Mouse (Mus musculus) midbrain, embryonic 10.5 days (tissue): ENCODE data around the gene Urgcp. TPM values are rescaled to one million over a fixed set of nuclear protein-coding genes. Genes with fewer than 3 reads are reported as not detected.

ENCODE experiments used
- DNase-seq: peaks from one replicate; pipeline ENCODE4 v3.0.0-alpha.2; 2017; ENCODE audit warnings: low spot score
- H3K27ac ChIP-seq: fragments of 300-500 bp; sonication (generic); replicated peaks from 2 replicates; pipeline ENCODE4 v1.5.1; 2016; ENCODE audit warnings: mild to moderate bottlenecking
- H3K27me3 ChIP-seq: fragments of 300-500 bp; sonication (generic); 2 replicates; pipeline ENCODE4 v1.6.1; 2016; ENCODE audit warnings: low read depth, mild to moderate bottlenecking; ENCODE audit not compliant: poor library complexity, severe bottlenecking
- H3K36me3 ChIP-seq: fragments of 300-500 bp; sonication (generic); 2 replicates; pipeline ENCODE4 v1.6.1; 2016; ENCODE audit warnings: mild to moderate bottlenecking, moderate library complexity
- H3K4me1 ChIP-seq: fragments of 300-500 bp; sonication (generic); 2 replicates; pipeline ENCODE4 v1.6.1; 2016
- H3K4me3 ChIP-seq: fragments of 300-500 bp; sonication (generic); 2 replicates; pipeline ENCODE4 v1.5.1; 2016; ENCODE audit warnings: mild to moderate bottlenecking, moderate library complexity
- H3K9me3 ChIP-seq: fragments of 300-500 bp; sonication (generic); replicated peaks from 2 replicates; pipeline ENCODE4 v1.6.1; 2016; ENCODE audit warnings: mild to moderate bottlenecking
- WGBS: fragments of 180-500 bp; shearing (Covaris S2); methylation state at CpG from one replicate; pipeline ENCODE4 v1.1.7; 2016; 5-methylcytosine and 5-hydroxymethylcytosine counted together
- polyA plus RNA-seq: library from polyadenylated mRNA; unstranded; fragments of >200 nt; fragmentation: Nextera tagmentation; extraction: Ambion mirVana; gene quantifications from 2 replicates; pipeline ENCODE4 v1.2.1, GENCODE M21; 2016

Gene Urgcp
- polyA plus RNA-seq, 1 experiment from 2014 or later: 18.3 TPM

DNA sequence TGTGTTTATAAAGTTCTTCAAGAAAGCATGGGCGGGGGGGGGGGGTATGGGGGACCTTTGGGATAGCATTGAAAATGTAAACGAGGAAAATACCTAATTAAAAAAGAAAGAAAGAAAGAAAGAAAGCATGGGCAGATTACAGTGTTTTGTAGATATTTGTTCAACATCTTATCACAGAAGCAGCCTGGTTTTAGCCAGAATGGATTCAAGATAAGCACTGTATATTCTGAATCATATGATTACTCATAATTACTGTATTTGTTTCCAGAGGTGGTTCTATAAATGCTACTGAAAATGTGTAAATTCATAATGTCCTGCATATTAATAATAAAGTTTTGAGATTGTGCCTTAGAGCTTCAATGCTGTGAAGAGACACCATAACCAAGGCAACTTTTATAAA, 60.9 kb downstream of the Urgcp start:
- DNase-seq: no peak
- Histone ChIP-seq H3K36me3 (peaks cover 26% of the 10 kb centered on the region), H3K4me1 (peaks cover 8% of the 10 kb centered on the region), H3K4me3 (no peak overlapping the region), H3K27ac (no peak overlapping the region), H3K27me3 (no peaks in the 10 kb centered on the region), H3K9me3 (no peaks in the 10 kb centered on the region)
- 72% methylated on average over 2 of the region's 2 CpGs for WGBS

DNA sequence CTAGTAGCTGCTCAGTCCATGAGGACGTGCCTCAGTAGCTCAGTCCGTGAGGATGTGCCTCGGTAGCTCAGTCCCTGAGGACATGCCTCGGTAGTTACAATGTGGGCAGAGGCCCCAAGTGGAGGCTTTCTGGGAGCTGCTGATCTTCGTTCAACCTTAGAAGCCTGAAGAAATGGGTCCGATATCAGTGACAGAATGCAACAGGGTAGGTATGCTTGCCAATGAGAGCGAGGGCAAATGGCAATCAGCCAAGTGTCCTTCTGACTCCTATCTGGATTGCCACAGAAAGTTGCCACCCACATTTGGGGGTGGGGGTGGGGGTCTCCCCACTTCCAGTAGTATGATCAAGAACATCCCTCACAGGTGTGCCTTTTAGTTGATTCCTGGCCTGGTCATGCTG, 61.4 kb downstream of the Urgcp start:
- WGBS: 93% methylated on average over 7 of the region's 7 CpGs
- H3K9me3 ChIP-seq: no peaks in the 10 kb centered on the region
- H3K4me1 ChIP-seq: peaks cover 3% of the 10 kb centered on the region
- DNase-seq: no peak
- H3K27me3 ChIP-seq: no peaks in the 10 kb centered on the region
- peaks cover 26% of the 10 kb centered on the region for H3K36me3 ChIP-seq
- no peak overlapping the region for H3K4me3 ChIP-seq
- no peak overlapping the region for H3K27ac ChIP-seq

DNA sequence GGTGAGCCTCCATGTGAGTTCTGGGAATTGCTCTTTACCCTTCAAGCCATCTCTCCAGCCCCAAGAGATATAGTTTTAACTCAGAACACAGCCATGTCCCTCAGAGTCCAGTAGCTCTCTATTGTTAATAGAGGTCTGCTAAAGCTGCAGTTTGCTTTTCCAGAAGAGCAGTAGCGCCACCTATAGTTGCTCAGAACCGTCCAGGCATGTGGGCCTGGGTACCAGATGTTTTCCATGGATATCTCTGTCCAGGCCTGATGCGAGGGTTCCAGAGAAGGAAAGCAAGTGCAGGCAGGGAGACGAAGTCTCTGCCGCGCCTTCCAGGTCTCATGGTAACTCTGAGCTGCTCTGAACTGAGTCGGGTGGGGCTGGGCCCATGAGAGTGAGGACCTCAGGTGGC, 70.4 kb downstream of the Urgcp start:
- H3K4me3 ChIP-seq: no peak overlapping the region
- peaks cover 7% of the 10 kb centered on the region; the same call in 1 of the 2 replicates for H3K9me3 ChIP-seq
- no peaks in the 10 kb centered on the region for H3K27me3 ChIP-seq
- H3K4me1 ChIP-seq: no peaks in the 10 kb centered on the region
- no peaks in the 10 kb centered on the region for H3K36me3 ChIP-seq
- WGBS: 39% methylated on average over 7 of the region's 7 CpGs
- no peak overlapping the region for H3K27ac ChIP-seq
- DNase-seq: no peak

DNA sequence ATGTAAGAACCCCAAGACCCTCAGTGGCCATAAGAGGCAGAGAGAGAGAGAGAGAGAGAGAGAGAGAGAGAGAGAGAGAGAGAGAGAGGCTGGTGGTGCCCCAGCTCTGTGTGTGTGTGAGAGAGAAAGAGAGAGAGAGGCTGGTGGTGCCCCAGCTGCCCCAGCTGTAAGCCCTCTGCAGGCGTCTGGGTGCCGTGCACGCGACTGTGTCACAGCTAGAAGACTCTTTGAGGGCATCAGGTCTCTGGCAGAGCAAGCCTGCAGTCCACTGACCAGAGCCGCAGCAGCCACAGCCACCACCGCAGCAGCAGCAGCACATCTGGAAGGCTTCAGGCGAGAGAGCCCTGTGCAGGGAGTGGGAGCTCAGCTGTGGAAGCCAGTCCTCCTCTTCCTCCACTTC, 77.9 kb downstream of the Urgcp start:
- 35% methylated on average over 7 of the region's 7 CpGs for WGBS
- H3K4me1 ChIP-seq: peaks cover 4% of the 10 kb centered on the region; the same call in 1 of the 2 replicates
- no peaks in the 10 kb centered on the region for H3K27me3 ChIP-seq
- H3K4me3 ChIP-seq: no peak overlapping the region
- no peaks in the 10 kb centered on the region for H3K36me3 ChIP-seq
- H3K9me3 ChIP-seq: no peaks in the 10 kb centered on the region
- DNase-seq: no peak
- no peak overlapping the region for H3K27ac ChIP-seq

DNA sequence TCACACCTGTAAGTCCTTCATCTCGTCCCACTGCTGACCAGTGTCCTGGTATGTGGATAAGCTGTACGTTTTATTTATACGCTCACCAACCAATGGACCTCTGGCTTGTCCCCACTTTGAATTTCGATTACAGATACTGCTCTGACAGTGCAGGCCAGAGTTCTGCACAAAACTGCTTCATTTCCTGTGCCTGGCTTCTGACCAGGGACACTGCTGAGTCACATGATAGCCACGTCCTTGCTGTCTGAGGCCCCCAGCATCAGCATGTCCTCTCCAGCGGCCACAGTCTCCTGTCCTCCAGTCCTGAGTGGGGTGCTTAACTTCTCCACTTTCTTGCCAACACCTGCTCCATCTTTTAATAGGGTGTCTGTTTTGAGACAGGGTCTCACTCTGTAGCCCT, 79.6 kb downstream of the Urgcp start:
- no peak for DNase-seq
- Histone ChIP-seq H3K36me3 (no peaks in the 10 kb centered on the region), H3K9me3 (no peaks in the 10 kb centered on the region), H3K27ac (no peak overlapping the region), H3K4me3 (no peak overlapping the region), H3K4me1 (peaks cover 4% of the 10 kb centered on the region; the same call in 1 of the 2 replicates), H3K27me3 (no peaks in the 10 kb centered on the region)
- WGBS: 81% methylated on average over 6 of the region's 6 CpGs

Other genes with a start within 250 kb of the Urgcp start
- gene Xbp1, start 241.7 kb downstream of the Urgcp start, polyA plus RNA-seq: 106 and 131 TPM in 2 replicates
- gene Ccdc117, start 220.2 kb downstream of the Urgcp start, polyA plus RNA-seq: 21.3 and 22.6 TPM in 2 replicates
- 0.11 TPM in 1 of 2 replicates, not detected in the other for gene Ankrd36, start 192.7 kb downstream of the Urgcp start, polyA plus RNA-seq
- 155 and 159 TPM in 2 replicates for gene Mrps24, start 46.7 kb downstream of the Urgcp start, polyA plus RNA-seq
- gene Dbnl, start 26.1 kb upstream of the Urgcp start, polyA plus RNA-seq: 142 and 159 TPM in 2 replicates
- gene Pgam2, start 41.4 kb upstream of the Urgcp start, polyA plus RNA-seq: 2.5 and 5.5 TPM in 2 replicates
- gene Polm, start 75.6 kb upstream of the Urgcp start, polyA plus RNA-seq: 9.8 and 10.8 TPM in 2 replicates
- gene Aebp1, start 99.6 kb upstream of the Urgcp start, polyA plus RNA-seq: 8.1 and 13.5 TPM in 2 replicates
- 148 and 160 TPM in 2 replicates for gene Pold2, start 115.9 kb upstream of the Urgcp start, polyA plus RNA-seq
- 2.5 and 3.7 TPM in 2 replicates for gene Myl7, start 136.4 kb upstream of the Urgcp start, polyA plus RNA-seq
- gene Gck, start 187.7 kb upstream of the Urgcp start, polyA plus RNA-seq: 2.5 and 2.9 TPM in 2 replicates
- gene Ykt6, start 193.3 kb upstream of the Urgcp start, polyA plus RNA-seq: 54.5 and 60.4 TPM in 2 replicates